Mouse (Mus musculus) splenic B cell, adult 2 months (primary cell): ENCODE measurements around the gene Slc2a2.

Experiments
- DNase-seq: peaks from one replicate; pipeline ENCODE4 v3.0.0-alpha.2; 2011; ENCODE audit warnings: low read depth, low spot score
- H3K27me3 ChIP-seq: 2 replicates; pipeline ENCODE4 v1.6.1; 2012; ENCODE audit warnings: mild to moderate bottlenecking, low read length, moderate library complexity, mixed read lengths; ENCODE audit not compliant: control insufficient read depth, poor library complexity, insufficient read depth, severe bottlenecking
- H3K36me3 ChIP-seq: 2 replicates; pipeline ENCODE4 v1.6.1; 2012; ENCODE audit warnings: mild to moderate bottlenecking, low read length, moderate library complexity, mixed read lengths; ENCODE audit not compliant: control insufficient read depth, poor library complexity, insufficient read depth, severe bottlenecking

Gene Slc2a2

DNA sequence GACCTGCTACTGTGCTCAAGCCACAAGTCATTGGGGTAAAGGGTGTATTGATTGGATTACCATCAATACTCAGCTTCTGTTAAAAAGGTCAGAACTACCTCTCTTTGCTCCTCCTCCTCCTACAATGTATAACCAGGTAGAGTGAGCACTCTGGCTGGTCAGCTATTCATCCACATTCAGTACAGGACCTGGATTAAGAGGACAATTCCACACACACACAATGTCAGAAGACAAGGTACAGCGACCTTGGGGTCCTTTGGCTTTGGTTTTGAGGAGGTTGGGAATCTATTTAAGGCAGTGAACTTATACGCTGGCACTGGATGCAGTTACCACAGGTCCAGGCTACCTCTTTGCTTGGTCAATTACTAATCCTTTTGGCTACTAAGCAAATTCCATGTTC is at the start of gene Slc2a2:
Slc2a2 (plus strand) TSS at position 107 of the 400 bp plus-strand sequence.
- no peaks in the 10 kb centered on the region for H3K27me3 ChIP-seq
- no peaks in the 10 kb centered on the region for H3K36me3 ChIP-seq
- DNase-seq: no peak

DNA sequence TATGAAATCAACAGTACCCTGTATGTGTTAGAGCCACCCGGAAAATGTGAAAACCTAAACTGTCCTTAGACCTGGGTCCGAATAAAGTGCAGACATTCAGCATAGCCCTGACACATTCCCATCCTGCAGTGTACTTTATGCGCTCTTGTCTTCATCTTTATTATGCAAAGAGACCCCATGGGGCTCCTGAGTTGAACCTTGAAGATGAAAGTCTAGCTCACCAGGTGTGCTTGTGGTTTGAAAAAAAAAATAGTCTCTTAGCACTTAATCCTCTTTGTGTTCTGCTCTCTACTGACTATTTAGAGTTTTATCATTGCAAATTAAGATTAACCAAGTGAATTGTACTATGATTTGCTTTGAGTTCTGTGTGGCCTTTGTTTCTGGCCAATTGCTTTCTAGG is 45.1 kb upstream of the Slc2a2 start:
- Histone ChIP-seq H3K27me3 (no peaks in the 10 kb centered on the region), H3K36me3 (no peaks in the 10 kb centered on the region)
- no peak for DNase-seq

DNA sequence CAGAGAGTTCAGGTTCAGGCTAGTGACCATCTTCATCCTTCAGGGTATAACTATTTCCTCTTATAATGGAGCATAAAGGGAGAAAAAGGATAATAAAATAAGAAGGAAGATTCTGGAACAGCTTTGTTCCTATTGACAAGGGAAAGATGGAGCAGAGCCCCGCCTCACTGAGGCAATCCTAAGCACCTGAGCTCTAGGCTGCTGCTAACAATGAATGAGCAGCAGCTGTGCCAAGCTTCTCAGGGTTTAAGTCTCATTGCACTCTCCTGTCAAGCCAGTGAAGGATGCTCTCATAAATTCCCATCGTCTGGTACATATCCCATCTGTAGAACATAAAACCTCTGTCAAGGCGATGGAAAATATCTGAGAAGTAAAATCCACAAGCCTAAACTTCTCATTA is 44.7 kb upstream of the Slc2a2 start:
- H3K36me3 ChIP-seq: no peaks in the 10 kb centered on the region
- H3K27me3 ChIP-seq: no peaks in the 10 kb centered on the region

DNA sequence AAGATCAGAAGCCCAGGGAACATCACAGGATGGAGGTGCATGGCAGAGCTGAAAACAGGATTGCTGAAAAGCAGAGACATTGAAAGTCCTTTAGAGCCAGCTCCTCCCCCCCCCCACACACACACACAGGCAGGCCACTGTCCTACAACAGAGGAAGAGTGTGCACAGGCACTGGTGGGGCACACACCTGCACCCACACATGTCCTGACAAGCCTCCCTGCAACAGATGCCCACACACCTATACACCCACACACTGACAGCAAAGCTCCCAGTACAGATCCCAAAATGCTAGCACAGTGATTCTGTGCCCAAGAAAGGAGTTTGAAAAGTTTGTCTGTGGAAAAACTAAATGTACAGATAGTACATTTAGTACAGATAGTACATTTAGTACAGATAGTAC is 43.0 kb upstream of the Slc2a2 start:
- H3K27me3 ChIP-seq: no peaks in the 10 kb centered on the region
- H3K36me3 ChIP-seq: no peaks in the 10 kb centered on the region
- no peak for DNase-seq

More for the DNA sequence above, 44.7 kb upstream of the Slc2a2 start:
- DNase-seq: no peak

DNA sequence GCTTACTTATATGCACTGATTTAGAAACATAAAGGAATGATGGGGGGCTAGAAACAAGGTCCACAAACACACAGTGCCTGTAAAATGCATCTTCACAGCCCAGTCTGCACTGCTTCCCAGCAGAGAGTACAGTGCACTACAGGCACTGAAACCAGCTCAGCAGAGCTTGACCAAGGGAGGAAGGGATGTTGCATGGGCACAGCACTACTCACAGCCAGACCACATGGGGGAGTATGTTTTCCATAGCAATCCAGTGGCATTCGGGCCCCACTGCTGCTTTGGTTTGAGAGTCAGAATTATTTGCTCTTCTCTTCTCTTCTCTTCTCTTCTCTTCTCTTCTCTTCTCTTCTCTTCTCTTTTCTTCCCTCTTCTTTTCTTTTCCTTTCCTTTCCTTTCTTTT is 39.4 kb upstream of the Slc2a2 start:
- DNase-seq: no peak
- no peaks in the 10 kb centered on the region for H3K36me3 ChIP-seq
- no peaks in the 10 kb centered on the region for H3K27me3 ChIP-seq

DNA sequence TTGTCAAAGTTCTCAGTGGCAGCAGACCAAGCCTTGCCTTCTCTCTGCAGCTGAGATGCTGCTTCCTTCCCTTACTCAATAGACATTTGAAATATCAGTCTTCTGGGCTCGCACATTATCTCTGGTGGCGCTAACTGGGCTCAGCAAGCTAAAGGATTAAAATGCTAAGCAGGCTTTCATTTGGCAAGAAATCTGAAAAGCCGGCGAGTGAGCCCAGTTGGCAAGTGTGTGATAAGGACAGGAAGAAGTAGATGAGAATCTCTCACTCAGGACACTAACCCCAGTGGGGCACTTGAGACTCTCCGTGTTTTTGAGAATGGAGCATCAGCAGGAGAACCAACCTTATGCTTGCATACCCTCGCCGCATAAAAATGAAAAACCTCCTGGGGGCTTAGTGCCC is 16.9 kb upstream of the Slc2a2 start:
- DNase-seq: no peak
- Histone ChIP-seq H3K36me3 (no peaks in the 10 kb centered on the region), H3K27me3 (no peaks in the 10 kb centered on the region)

DNA sequence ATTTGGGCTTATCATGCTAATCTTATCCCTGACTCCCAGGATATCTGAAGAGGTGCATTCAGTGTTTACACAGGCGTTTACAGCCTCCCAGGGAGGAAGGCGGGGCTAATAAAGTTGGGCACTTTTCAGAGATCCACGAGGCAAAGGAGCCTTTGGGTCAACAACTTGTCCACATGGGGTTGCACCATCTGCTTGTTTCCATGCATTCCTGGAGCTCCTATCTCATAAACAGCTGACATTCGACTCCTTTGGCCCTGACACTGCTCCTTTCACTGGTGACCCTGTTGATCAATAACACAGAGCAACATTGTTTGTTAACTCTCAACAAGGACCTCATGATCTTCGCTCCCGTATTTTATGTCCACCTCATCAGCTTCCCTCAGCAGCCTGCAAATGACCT is 15.8 kb upstream of the Slc2a2 start:
- Histone ChIP-seq H3K27me3 (no peaks in the 10 kb centered on the region), H3K36me3 (no peaks in the 10 kb centered on the region)
- no peak for DNase-seq

DNA sequence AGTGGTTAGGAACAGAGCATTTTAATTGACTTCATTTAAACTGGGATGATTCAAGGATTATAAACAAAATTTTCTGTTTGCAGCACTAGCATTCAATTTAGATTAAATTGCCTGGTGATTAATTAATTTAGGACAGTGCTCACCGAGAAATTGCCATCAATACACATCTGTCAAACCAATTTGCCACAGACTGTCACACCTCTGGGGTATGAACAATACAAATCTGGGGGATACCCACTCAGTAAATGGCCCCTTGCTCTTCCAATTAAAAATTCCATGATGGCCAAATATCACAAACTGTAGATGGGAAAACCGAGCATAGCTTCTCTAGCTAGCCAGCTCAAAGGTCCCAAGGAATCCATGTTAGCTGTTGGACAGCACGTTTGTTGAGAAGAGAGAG is 15.3 kb upstream of the Slc2a2 start:
- DNase-seq: no peak
- Histone ChIP-seq H3K36me3 (no peaks in the 10 kb centered on the region), H3K27me3 (no peaks in the 10 kb centered on the region)

- DNase-seq: no peak
- no peaks in the 10 kb centered on the region for H3K36me3 ChIP-seq
- no peaks in the 10 kb centered on the region for H3K27me3 ChIP-seq
Measured at GRCm38 (mm10) chr3:28685510-28685909, 12.2 kb upstream of the Slc2a2 start.

GRCm38 (mm10) chr3:28694811-28695210 is 2.9 kb upstream of the Slc2a2 start:
- no peak for DNase-seq
- H3K27me3 ChIP-seq: no peaks in the 10 kb centered on the region
- no peaks in the 10 kb centered on the region for H3K36me3 ChIP-seq

GRCm38 (mm10) chr3:28695608-28696007 is 2.1 kb upstream of the Slc2a2 start:
- no peak for DNase-seq
- Histone ChIP-seq H3K27me3 (no peaks in the 10 kb centered on the region), H3K36me3 (no peaks in the 10 kb centered on the region)

GRCm38 (mm10) chr3:28696162-28696561 is 1.5 kb upstream of the Slc2a2 start:
- DNase-seq: no peak

GRCm38 (mm10) chr3:28699601-28700000 is 1.9 kb downstream of the Slc2a2 start:
- Histone ChIP-seq H3K36me3 (no peaks in the 10 kb centered on the region), H3K27me3 (no peaks in the 10 kb centered on the region)
- no peak for DNase-seq

More at GRCm38 (mm10) chr3:28696162-28696561, 1.5 kb upstream of the Slc2a2 start:
- no peaks in the 10 kb centered on the region for H3K36me3 ChIP-seq
- no peaks in the 10 kb centered on the region for H3K27me3 ChIP-seq

GRCm38 (mm10) chr3:28705522-28706137 is 7.9 kb downstream of the Slc2a2 start:
- Histone ChIP-seq H3K36me3 (no peaks in the 10 kb centered on the region), H3K27me3 (no peaks in the 10 kb centered on the region)
- no peak for DNase-seq

GRCm38 (mm10) chr3:28706736-28707135 is 9.0 kb downstream of the Slc2a2 start:
- H3K36me3 ChIP-seq: no peaks in the 10 kb centered on the region
- no peak for DNase-seq
- no peaks in the 10 kb centered on the region for H3K27me3 ChIP-seq

DNA sequence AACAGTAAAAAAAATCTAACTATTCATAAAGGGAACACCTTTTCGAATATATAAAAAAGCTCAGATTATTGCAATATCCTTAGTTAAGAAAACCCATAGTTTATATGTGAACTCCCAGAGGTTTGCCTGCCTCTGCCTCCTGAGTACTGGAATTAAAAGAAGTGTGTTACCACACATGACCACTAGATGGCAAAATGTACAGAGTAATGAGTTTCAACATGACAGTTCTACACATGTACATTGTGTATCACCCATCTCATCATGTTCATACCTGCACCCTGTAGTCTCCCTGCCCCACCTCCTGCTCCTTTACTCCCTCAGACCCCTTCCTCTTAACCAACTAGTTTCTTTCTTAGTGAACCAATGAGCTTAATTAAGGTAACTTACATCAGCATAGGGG is 12.0 kb downstream of the Slc2a2 start:
- DNase-seq: peak; percentile 58
- no peaks in the 10 kb centered on the region for H3K36me3 ChIP-seq
- no peaks in the 10 kb centered on the region for H3K27me3 ChIP-seq
